Mouse (Mus musculus): Measurements from ENCODE around the gene Ldha. TPM values are rescaled to one million over a fixed set of nuclear protein-coding genes. Genes with fewer than 3 reads are reported as not detected.
"Not testable (repeated sequence)": the region's sequence is repeated elsewhere in the genome, so short reads cannot be mapped to it uniquely, and the experiment has no call there.

Ldha gene
- total RNA-seq, 2 experiments from 2014 or later, result 768 to 793 TPM

GRCm38 (mm10) chr7:46879851-46880250 is 38.6 kb downstream of the Ldha start:
- DNase-seq, result no peak

- no peak for DNase-seq
Measured at GRCm38 (mm10) chr7:46880992-46881391, 39.7 kb downstream of the Ldha start.

GRCm38 (mm10) chr7:46881941-46882340 is 40.7 kb downstream of the Ldha start:
- not testable (repeated sequence) for DNase-seq

GRCm38 (mm10) chr7:46883304-46883703 is 42.0 kb downstream of the Ldha start:
- no peak for DNase-seq

GRCm38 (mm10) chr7:46895511-46895910 is 54.2 kb downstream of the Ldha start:
- no peak for DNase-seq

- DNase-seq, result no peak
Measured at GRCm38 (mm10) chr7:46899343-46899742, 58.1 kb downstream of the Ldha start.

Other genes with a start within 250 kb of the Ldha start
- 1 to 10 TPM; 3.8 to 5.9 TPM for gene Sergef, start 201.7 kb upstream of the Ldha start, total RNA-seq (2021)
- not detected for gene Tph1, start 168.9 kb upstream of the Ldha start, total RNA-seq (2021)
- 1 to 10 TPM; 3.5 to 5.3 TPM for gene Saal1, start 130.8 kb upstream of the Ldha start, total RNA-seq (2021)
- gene Saa3, start 125.8 kb upstream of the Ldha start, total RNA-seq (2021), result 1 to 10 TPM; 1.4 to 1.7 TPM
- not detected for gene Saa4, start 108.9 kb upstream of the Ldha start, total RNA-seq (2021)
- gene Saa1, start 98.5 kb upstream of the Ldha start, total RNA-seq (2021), result not detected
- gene Saa2, start 89.7 kb upstream of the Ldha start, total RNA-seq (2021), result not detected
- 10 to 100 TPM in 1 of 2 experiments, 1 to 10 TPM in 1; 7.7 to 11.6 TPM for gene Hps5, start 45.4 kb upstream of the Ldha start, total RNA-seq (2021)
- 10 to 100 TPM; 15.9 to 19.4 TPM for gene Gtf2h1, start 45.4 kb upstream of the Ldha start, total RNA-seq (2021)
- gene Ldhc, start 19.7 kb downstream of the Ldha start, total RNA-seq (2021), result not detected
- 10 to 100 TPM; 62.5 to 68.1 TPM for gene Tsg101, start 78.5 kb downstream of the Ldha start, total RNA-seq (2021)
- gene Uevld, start 117.1 kb downstream of the Ldha start, total RNA-seq (2021), result 10 to 100 TPM; 11.1 to 13.5 TPM
- gene Gm9999, start 142.1 kb downstream of the Ldha start, total RNA-seq (2021), result not detected
- gene Spty2d1, start 166.9 kb downstream of the Ldha start, total RNA-seq (2021), result 1 to 10 TPM; 7.4 to 7.7 TPM
- 10 to 100 TPM; 19.7 to 20.8 TPM for gene Tmem86a, start 209.1 kb downstream of the Ldha start, total RNA-seq (2021)

All from heart, adult 18-20 months (tissue).